Mouse (Mus musculus): ENCODE data around the gene Atat1.

The Atat1 gene

DNA sequence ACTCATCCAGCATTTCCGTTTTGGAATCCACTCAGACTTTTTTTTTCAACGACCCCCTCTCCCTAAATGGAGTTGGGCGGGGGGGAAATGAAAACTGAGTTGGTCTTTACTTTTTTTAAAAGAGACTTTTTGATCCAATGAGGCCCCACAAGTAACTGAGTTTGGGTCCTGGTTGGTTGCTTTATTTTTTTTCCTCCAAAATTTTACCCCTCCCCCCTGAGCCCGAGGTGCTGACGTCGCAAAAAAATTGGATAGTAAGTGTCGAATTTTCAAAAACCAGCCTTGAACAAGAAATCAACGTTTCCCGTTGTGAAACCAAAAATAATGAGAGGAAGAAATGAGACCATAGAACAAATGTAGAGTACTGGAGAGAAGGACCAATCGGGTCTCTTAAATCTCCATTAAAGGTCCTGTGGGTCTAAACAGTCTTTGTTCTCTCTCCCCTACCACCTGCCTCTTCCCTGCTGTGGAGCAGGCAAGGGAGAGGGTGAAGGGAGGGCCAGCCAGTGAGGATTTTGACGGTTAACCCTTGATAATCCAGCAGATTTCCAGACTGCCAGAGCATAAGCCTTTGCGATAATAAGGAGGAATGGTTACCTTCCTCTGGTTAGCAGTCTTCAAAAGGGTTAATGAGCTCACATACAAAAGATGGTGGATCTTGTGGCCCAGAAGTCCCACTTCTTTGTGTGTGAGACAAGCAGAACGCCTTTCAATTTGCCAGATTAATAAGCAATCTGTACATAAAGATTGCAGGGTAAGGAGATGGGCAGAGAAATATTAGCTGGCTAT is 7.8 kb upstream of the Atat1 start:
- in situ Hi-C loops (cut with MboI; ENCODE audit: low sequenced_read_pairs) = no loop called here

DNA sequence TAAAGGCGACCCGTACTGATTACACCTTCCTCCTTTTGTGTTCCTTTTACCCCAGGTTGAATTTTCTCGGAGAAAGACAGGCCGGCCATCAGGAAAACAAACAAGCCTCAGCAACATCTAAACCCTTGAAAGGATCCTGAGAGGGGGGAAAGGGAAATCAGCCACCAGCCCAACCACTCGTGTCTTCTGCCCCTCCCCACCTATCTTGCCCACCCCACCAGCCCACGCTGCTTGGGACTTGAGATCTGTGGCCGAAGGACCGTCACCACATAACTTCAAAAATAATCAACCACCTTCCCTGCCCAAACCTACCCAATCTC is 7.2 kb upstream of the Atat1 start:
- in situ Hi-C loops (cut with MboI; ENCODE audit: low sequenced_read_pairs) = no loop called here

DNA sequence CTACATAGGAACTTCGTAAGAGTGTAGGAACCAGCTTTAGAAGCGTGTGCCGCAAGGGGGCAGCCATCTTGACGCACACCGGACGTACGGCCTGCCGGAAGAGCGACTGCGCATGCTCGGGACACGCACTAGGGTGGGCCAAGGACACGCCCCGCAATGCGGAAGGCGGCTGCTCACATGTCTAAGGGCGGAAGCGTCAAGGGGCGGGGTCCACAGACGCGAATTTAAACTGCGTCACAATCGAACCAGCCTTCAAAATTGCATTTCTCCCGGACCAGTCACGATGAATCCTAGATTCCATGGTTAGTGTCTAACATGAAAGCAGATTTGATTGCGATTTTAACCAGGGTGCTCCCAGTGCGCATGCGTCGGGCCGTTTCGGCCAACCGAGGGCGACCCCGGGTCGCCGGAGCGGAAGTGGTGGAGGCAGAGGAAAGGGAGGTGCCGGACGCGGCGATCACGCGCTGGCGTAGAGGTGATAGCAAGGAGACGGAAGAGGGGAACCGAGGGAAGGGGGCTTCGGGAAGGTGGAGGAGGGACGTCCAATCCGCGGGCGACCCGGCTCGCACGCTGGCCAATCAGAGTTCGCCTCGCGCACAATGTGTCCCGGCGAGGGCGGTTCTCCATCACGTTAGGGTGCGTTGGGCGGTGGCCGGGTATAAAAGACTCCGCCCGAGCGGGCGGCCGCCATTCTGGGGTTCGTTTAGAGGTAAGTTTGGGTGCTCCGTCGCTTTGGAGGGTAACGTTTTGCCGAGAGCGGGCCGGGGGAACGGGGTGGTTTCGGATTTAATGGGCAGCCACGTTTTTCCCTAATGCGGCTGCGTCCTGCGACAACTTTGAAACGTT is 6.6 kb upstream of the Atat1 start, which contains the start of the genes Mrps18b and Ppp1r10:
Gene Mrps18b (minus strand): TSS at position 93 of the 846 bp plus-strand sequence.
Gene Ppp1r10 (plus strand): TSS at position 138 of the 846 bp plus-strand sequence.
- in situ Hi-C loops (cut with MboI; ENCODE audit: low sequenced_read_pairs) = no loop called here

GRCm38 (mm10) chr17:35915538-35916296 is 5.8 kb upstream of the Atat1 start:
- in situ Hi-C loops (cut with MboI; ENCODE audit: low sequenced_read_pairs) = no loop called here

DNA sequence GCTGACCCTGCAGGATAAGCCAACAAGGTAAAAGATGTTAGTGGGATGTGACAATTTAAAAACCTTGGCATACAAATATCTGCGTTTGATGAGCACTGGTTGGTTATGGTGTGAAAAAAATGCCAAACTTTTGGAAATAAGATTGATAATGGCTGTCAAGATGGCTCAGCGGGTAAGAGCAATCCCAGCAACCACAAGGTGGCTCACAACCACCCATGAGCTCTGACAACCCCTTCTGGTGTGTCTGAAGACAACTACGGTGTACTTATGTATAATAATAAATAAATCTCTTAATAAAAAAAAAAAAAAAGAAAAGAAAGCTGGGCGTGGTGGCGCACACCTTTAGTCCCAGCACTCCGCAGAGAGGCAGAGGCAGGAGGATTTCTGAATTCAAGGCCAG is 5.1 kb upstream of the Atat1 start:
- in situ Hi-C loops (cut with MboI; ENCODE audit: low sequenced_read_pairs) = no loop called here

GRCm38 (mm10) chr17:35909186-35909918 is 523 bp downstream of the Atat1 start:
- in situ Hi-C loops (cut with MboI; ENCODE audit: low sequenced_read_pairs) = no loop called here

- in situ Hi-C loops (cut with MboI; ENCODE audit: low sequenced_read_pairs) = no loop called here
Measured at GRCm38 (mm10) chr17:35907609-35908008, 2.3 kb downstream of the Atat1 start.

- in situ Hi-C loops (cut with MboI; ENCODE audit: low sequenced_read_pairs) = no loop called here
Measured at GRCm38 (mm10) chr17:35905587-35905986, 4.3 kb downstream of the Atat1 start.

DNA sequence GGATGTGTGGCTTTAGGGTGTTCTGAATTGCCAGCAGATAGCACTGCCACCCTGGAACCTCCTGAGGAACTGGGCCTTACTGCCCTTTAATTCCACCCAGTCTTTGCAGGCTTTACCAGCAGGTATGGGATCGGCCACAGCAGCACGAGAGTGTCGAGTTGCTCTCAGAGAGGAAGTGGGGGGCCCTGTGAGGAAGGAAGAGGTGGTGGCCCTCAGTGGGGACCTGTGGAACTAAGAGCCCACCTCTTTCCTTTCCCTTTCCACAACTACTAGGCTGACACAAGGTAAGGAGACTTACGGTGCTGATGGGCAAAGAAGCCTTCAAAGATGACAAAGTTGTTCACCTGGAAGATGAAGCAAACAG is 5.9 kb downstream of the Atat1 start:
- in situ Hi-C loops (cut with MboI; ENCODE audit: low sequenced_read_pairs) = no loop called here

DNA sequence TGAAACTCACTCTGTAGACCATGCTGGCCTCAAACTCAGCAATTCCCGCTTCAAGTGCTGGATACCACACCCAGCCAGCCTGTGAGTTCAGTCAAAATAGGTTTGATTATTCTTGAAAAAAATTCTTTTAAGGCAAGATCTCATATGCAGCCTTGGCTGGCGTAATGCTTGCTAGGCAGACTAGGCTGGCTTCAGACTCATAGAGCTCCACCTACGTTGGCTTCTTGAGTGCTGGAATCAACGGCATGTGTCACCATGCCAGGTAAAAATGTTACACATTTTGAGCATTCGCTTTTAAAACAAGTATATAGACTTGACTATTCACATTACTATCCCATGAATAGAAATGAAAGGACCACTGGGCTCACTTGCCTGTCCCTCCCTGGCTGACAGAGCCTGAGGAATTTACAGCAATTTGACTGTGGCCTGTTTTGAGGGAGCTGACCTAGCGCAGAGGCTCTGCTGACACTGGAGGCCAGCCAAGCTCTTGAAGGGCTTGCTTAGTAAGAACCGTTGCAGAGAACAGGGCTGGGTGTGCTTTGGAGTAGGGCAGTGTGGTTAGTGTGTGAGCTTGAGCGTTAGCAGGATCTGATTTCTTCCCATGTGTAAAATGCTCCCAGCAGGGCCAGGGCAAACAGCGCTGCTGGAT is 6.4 kb downstream of the Atat1 start:
- in situ Hi-C loops (cut with MboI; ENCODE audit: low sequenced_read_pairs) = no loop called here

DNA sequence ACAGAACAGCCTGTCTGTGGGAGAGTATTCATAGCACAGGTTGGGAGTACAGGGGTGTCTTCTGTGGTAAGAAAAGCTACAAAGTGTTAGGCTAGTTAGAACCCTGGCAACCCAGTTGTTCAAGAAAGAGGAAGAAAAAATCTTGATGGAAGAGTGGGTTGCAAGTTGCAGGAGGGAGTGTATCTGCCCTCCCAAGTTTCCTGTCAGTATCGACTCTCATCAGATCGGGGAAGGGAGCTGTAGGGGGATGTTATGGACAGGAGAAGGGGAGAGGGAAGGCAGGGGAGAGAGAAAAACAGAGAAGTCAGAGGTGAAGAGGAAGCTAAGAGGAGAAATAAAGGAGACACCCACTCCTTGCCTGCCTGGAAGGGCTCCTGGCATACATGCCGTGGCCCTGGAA is 9.2 kb downstream of the Atat1 start:
- in situ Hi-C loops (cut with MboI; ENCODE audit: low sequenced_read_pairs) = no loop called here

- in situ Hi-C loops (cut with MboI; ENCODE audit: low sequenced_read_pairs) = no loop called here
Measured at GRCm38 (mm10) chr17:35897644-35898573, 12.0 kb downstream of the Atat1 start.

GRCm38 (mm10) chr17:35896781-35897643 is 12.9 kb downstream of the Atat1 start, which contains the start of gene 2310061I04Rik:
TSS of gene 2310061I04Rik (minus strand) at chr17:35897431.
- in situ Hi-C loops (cut with MboI; ENCODE audit: low sequenced_read_pairs) = no loop called here

GRCm38 (mm10) chr17:35887725-35888124 is 22.1 kb downstream of the Atat1 start:
- in situ Hi-C loops (cut with MboI; ENCODE audit: low sequenced_read_pairs) = no loop called here

DNA sequence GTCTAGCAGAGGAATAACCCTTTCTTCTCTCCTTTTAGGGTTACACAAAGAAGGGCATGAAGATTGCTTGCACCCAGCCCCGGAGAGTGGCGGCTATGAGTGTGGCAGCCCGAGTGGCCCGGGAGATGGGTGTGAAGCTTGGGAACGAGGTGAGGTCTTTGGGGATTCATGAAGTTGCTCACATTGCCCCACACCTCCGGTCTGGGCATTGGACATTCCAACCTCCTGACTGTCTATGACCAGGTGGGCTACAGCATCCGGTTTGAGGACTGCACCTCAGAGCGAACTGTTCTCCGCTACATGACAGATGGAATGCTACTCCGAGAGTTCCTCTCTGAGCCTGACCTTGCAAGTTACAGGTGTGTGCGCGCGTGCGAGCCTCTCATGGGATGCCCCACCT is 26.1 kb downstream of the Atat1 start:
- in situ Hi-C loops (cut with MboI; ENCODE audit: low sequenced_read_pairs) = no loop called here

DNA sequence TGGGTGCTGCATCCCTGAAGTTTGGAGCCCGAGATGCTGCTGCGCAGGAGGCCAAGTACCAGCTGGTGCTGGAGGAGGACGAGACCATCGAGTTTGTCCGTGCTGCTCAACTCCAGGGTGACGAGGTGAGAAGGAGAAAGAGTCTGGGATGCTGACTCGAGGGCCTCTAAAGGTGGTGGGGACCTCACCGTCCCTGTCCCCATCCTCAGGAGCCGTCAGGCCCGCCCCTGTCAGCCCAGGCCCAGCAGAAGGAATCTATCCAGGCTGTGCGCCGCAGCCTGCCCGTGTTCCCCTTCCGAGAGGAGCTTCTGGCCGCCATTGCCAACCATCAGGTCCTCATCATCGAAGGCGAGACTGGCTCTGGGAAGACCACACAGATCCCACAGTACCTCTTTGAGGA is 27.0 kb downstream of the Atat1 start:
- in situ Hi-C loops (cut with MboI; ENCODE audit: low sequenced_read_pairs) = no loop called here

DNA sequence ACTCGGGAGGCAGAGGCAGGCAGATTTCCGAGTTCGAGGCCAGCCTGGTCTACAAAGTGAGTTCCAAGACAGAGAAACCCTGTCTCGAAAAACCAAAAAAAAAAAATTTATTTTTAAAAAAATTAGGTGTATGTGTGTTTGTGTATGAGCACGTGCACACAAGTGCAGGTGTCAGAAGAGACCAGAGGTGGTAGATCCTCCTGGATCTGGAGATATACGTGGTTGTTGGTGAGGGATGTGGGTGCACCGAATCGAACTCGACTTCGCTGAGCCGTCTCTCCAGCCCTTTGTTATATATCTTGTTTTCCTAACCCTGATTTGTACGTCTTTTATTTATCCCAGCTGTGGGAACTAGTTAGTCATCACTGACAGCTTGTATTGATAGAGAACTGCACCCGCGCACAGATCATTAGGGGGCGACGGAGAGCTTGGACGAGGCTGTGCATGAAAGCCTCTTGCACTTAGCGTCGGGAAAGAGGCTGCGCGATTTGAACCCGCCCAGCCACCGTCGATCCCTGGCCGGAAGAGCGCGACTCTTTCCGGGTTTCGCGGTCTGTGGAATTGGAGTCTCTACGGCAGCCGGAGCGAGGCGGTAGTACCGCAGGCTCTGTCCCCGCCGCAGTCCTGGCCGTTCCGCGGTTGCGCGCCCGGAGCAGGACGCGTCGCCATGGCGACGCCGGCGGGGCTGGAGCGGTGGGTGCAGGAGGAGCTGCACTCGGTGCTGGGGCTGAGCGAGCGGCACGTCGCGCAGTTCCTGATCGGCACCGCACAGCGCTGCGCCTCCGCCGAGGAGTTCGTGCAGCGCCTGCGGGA is 30.4 kb downstream of the Atat1 start, which contains the start of gene Dhx16:
Gene Dhx16 (plus strand): TSS at position 575 of the 813 bp plus-strand sequence.
- in situ Hi-C loops (cut with MboI; ENCODE audit: low sequenced_read_pairs) = no loop called here

Data from CH12F3 (cell line).